Mouse (Mus musculus) liver, embryonic 14.5 days (tissue): ENCODE measurements around the gene Gm45337.
"Not testable (repeated sequence)": the region's sequence is repeated elsewhere in the genome, so short reads cannot be mapped to it uniquely, and the experiment has no call there.

Experiments used
- CTCF ChIP-seq: IDR thresholded peaks from 2 replicates; pipeline ENCODE4 v1.5.1; 2016; ENCODE audit warnings: antibody characterized with exemption, low read depth, control low read depth
- EP300 ChIP-seq: IDR thresholded peaks from 2 replicates; pipeline ENCODE4 v1.6.1; 2016; ENCODE audit warnings: antibody characterized with exemption, low read depth

GRCm38 (mm10) chr7:142165639-142166038 is 21.2 kb upstream of the Gm45337 start, which contains the start of gene Gm4553:
- TF ChIP-seq EP300, CTCF: not testable (repeated sequence)
